Mouse (Mus musculus) spleen, adult 12 weeks (tissue): ENCODE data around the gene Arcn1.
A peak's percentile ranks its signal among the peaks of the same experiment; 100 is the strongest.
"Not testable (repeated sequence)": the region's sequence is repeated elsewhere in the genome, so short reads cannot be mapped to it uniquely, and the experiment has no call there.

Source experiments
- DNase-seq: peaks from one replicate; pipeline ENCODE4 v3.0.0; 2022; ENCODE audit warnings: low spot score

The Arcn1 gene

GRCm38 (mm10) chr9:44767101-44768028 lies at the start of gene Arcn1, which contains the start of gene Ift46:
Gene Arcn1 (minus strand): TSS chr9:44767845.
Gene Ift46 (plus strand): TSS chr9:44767908.
- DNase-seq, result peak; percentile 76

DNA sequence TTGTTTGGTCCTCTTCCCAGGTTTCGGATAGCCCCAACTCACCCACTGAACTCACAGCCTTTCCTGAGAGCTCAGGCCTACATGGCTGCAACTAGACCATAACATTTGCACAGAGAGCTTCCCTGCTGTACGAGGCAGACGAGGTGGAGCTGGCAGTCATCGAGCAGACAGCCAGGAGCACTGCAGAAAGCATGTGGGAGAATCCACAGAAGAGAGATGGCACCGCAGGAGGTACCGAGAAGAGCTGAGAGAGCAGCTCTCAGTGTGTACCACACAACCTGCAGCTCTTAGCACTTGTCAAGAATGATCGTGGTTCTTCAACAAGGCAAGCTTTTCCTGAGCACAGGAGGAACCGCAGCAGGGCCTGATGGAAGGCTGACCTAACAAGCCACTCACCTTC lies 46.5 kb upstream of the Arcn1 start:
- no peak for DNase-seq

GRCm38 (mm10) chr9:44810316-44810715 lies 42.7 kb upstream of the Arcn1 start:
- DNase-seq, result no peak

DNA sequence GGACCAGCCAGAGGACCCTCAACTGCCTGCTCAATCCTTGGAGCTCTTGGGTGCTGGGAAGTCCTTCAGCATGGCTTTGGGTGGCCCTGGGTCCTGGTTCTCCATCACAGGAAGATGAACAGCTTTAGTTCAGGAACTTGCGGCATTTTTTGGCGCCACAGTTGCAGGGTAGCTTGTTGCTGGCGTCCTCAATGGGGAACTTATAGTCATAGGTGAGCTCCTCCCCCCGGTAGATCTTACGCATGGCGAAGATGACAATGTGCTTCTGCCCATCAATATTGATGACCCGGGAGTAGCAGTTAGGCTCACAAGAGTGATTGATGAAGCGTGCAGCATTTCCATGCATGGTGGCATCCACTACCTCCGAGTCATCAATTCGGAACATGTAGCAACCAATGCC lies 40.1 kb upstream of the Arcn1 start:
- no peak for DNase-seq

- DNase-seq, result no peak
Observed at GRCm38 (mm10) chr9:44807141-44807540, 39.5 kb upstream of the Arcn1 start.

DNA sequence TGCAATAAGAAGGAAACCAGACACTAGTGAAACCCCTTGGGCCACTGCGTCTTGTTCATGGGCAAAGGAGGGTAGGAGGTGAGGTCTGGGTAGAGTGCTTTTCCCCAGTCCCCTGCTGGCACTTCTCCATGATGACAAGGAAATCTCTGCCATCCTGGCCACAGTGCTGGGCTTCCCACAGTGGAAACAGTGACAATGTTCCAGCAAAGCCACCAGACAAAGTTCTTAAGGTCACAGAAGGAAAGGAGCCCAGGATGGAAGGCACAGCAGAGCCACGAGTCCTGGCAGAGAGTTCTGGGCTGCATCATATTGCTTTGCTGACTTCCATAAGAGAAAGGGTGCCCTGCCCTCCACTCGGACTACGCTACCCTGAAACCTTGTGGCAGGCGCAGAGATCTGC lies 37.9 kb upstream of the Arcn1 start:
- DNase-seq, result no peak

GRCm38 (mm10) chr9:44804678-44805077 lies 37.0 kb upstream of the Arcn1 start:
- no peak for DNase-seq

- no peak for DNase-seq
Observed at GRCm38 (mm10) chr9:44802808-44803450, 35.3 kb upstream of the Arcn1 start, which contains the start of gene Ttc36. Gene Ttc36 (minus strand): TSS chr9:44803072.

DNA sequence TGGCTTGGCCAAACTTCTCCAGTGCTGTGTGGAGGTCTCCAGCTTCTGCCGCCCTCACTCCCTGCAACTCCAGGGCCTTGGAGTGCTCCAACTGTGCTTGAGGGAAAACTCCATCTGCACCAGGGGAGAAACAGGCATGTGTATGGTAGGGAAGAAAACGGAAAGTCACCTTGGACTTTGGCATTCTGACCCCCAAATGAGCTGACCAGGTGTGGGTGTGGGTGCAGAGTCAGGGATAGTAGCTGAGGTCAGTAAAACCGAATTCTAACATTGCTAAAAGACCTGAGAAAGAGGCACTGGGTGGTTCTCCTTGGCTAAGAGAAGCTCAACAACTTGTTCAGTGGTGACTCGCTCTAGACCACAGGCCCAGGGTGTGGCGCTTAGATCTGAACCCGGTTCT lies 34.0 kb upstream of the Arcn1 start:
- DNase-seq, result no peak

DNA sequence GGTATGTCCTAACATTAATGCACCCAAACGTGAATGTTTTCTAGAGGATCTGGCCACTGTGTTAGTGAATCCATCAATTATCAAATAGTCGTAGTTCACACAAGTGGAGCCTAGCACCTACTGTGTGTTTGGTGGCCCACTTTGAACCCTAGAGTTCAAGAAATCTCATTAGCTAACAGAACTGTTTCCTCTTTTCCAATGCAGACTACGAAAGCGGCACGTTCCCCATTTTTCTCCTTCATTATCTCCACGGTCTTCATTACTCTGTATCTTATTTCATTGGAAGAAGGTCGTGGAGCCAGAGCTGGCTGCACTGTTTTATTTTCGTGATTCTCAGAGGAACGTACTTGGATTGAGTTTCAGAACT lies 32.3 kb upstream of the Arcn1 start:
- no peak for DNase-seq

DNA sequence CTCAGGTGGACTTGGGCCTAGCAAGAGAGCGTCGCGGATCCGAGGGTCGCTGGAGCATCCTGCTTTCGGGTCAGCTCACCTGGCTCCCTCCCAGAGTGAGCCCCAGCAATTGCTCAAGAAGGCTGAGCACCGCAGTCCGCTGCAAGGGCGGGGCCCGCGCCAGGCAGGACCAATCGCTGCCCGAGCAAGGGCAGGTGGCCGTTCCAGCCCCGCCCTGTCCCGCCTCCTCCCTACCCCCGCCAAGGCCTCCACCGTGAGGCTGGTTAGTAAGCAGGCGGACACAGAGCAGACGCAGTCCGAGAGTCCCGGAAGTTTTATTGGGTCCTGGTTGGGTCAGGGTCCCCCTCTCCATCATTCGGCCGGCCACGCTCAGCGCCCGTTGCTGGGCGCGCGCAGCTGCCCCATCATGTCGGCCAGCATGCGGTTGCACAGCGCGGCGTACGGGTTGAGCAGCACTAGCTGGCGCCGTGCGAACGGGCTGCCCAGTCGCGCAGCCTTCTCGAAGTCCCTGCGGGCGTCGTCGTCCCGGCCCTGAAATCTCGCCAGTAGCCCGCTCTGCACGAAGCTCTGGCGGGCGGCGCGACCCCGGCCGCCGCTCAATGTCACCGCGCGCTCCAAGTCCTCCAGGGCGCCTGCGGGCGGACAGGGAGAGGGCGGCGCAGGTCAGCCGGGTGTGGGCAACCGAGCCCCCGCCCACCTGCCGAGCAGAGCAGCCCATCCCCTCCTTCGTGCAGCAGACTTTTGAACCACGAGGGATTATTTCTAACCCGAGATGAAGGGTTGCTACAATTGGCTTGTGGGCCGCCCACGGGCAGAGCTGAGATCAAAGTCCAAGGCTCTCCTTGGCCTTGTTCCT lies 31.7 kb upstream of the Arcn1 start, which contains the start of gene Tmem25:
Gene Tmem25 (minus strand): TSS at position 206 of the 856 bp plus-strand sequence.
- peak; percentile 61 for DNase-seq

DNA sequence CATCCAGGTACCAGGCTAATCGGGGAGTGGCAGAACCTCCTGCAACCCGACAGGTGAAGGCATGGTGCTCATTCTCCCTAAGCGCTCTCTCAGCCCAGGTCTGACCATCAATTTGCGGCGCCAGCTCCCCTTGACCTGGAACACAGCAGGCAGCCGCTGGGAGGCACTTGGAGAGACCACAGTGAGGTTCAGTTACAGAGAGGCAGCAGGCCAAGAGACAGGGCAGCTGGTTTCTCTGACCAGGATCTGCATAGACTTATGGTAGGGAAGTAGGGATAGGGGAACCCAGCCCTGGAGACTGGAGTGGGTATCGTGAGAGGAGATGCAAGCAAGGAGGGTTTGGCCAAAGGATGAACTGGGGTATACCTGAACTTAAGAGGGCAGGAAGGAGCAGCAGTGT lies 30.7 kb upstream of the Arcn1 start:
- no peak for DNase-seq

DNA sequence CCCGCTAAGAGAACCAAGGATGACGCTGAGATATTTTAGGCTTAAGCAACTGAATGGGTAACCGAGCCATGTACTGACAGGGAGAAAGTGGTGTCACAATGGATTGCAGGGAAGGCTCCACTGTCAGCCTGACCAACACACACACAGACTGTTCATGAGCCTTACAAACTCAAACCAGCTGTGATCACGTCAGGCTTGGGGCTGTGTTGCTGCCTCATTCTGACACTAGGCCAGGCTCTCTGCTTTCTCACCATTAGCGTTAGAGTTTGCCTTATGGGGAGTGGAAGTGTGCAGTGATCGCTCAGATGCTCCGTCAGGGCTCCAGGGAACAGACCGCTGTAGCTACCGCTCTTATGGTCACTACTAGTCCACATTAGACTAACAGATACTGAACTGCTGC lies 25.2 kb upstream of the Arcn1 start:
- DNase-seq, result no peak

- DNase-seq, result peak; percentile 86
Observed at GRCm38 (mm10) chr9:44772750-44773651, 5.4 kb upstream of the Arcn1 start.

GRCm38 (mm10) chr9:44772392-44772749 lies 4.7 kb upstream of the Arcn1 start:
- no peak for DNase-seq

DNA sequence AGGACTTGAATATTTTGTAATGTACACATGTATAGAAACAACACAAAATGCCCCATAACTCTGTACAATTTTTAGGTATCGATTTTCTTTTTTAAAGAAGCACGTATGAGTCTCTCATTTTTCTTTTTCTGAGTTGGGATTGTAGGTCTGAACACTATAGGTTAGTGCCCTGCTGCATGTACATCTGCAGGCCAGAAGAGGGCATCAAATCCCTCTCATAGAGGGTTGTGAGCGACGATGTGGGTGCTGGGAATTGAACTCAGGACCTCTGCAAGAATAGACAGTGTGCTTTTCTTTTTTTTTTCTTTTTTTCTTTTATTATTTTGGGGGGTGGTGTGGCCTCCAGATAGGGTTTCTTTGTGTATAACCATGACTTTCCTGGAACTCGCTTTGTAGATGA lies 3.7 kb upstream of the Arcn1 start:
- no peak for DNase-seq

GRCm38 (mm10) chr9:44768029-44768394 lies 367 bp upstream of the Arcn1 start:
- not testable (repeated sequence) for DNase-seq

GRCm38 (mm10) chr9:44760873-44761272 lies 6.8 kb downstream of the Arcn1 start:
- DNase-seq, result no peak

DNA sequence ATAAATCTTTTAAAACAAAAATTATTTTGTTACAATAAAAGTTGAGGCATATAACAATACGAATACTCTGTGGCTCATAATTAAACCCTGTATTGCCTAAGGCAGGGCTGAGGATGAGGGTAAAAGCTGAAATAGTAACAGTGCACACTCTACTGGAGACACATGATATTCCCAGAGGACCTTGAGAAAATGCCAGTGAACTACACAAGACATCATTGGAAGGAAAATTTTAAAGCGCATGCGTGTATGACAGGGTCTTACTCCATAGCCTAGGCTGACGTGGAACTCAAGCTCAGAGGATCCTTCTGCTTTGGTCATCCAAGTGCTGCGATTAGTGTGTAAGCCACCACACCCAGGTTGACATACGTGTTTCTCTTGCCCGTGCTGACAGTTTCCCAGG lies 19.2 kb downstream of the Arcn1 start:
- DNase-seq, result no peak

GRCm38 (mm10) chr9:44747341-44747740 lies 20.3 kb downstream of the Arcn1 start:
- no peak for DNase-seq

GRCm38 (mm10) chr9:44746666-44747065 lies 21.0 kb downstream of the Arcn1 start:
- DNase-seq, result no peak
